Mouse (Mus musculus) testis, adult 10 weeks (tissue): ENCODE results near the gene Cep57l1. TPM values are rescaled to one million over a fixed set of nuclear protein-coding genes. Genes with fewer than 3 reads are reported as not detected.

Source experiments
- polyA plus RNA-seq: library from polyadenylated mRNA; stranded (reverse); fragments of 350-450 nt; fragmentation: Illumina TruSeq; extraction: RNeasy Lipid Tissue Mini Kit (QIAGEN cat#74804); gene quantifications from one replicate; pipeline ENCODE4 v1.2.3, GENCODE M21; 2014; ENCODE audit warnings: low read depth, low replicate concordance

The Cep57l1 gene
- 126 TPM for polyA plus RNA-seq

DNA sequence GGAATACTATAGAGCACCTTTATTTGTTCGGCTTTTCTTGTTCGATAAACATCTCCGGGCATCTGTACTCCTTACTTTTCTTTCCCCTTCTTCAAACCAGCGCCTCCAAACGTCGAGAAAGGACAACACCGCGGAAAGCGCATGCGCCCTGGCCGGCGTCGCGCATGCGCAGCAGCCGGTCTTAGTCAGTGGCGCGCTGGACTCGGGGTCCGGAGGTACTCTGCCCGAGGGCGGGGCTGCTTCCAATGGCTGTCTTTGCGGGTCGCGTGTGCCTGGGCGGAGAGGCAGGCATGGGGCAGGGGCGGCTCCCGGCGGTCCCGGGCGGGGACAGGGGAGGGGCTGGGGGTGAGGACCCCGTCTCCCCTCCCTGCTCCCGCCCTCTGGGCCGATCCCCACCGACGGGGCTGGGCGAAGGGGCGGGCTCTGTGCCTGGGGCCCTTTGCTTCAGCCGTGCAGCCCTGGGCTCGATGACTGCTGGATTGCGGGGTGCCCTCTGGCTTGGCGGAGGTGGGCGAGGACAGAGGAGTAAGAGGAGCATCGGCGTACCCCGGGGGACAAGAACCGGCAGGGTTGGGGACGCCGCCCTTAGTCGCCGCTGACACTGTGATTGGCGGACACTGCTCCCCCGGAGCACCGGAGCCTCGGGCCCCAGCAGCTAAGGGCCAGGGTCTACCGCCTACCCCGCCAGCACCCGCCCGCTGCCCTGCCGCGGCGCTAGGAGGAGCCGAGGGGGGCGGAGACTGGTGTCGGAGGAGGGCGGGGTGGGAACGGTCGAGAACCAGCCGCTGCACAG lies at the start of gene Cep57l1, which contains the start of gene Sesn1:
Cep57l1 (minus strand) TSS at position 101 of the 793 bp plus-strand sequence.
Sesn1 (plus strand) TSS at position 165 of the 793 bp plus-strand sequence.

DNA sequence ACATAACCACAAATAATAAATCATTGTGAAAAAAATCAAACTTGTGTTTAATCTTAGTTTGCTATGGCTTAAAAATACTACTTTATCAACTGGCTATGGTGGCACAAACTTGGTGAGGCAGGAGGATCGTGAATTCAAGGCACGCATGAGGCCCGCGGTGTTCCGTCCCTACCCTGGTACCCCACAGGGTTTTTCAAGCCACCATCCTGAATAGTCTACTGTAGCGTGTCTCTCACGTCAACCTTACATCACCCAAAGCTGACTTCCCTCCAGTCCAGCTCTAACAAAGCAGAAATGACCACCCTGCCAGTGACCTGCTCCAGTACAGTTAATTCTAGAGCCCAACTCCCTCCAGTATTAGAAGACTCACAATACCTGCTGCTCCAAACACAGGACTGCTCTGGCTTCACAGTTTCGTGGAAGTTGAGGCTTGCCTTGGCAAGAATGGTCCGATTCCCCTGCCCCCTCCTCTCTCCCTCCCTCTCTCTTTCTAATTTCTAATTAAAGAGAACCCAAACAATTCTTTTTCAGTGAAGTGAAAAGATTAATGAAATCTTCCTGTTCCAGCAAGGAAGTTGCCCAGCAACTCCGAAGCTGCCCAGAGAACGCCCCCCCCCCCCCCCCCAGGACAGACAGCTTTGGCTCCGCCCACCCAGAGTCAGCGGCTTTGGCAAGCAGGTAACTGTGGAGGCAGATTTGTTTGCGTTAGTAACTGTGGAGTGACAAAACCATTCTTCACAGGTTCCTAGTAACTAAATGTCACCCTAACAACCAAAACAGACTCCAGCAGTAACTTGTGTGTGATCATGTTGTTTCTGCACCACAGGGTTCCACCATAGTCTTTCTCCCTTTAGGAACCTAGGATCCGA lies 93.4 kb downstream of the Cep57l1 start, which contains the start of gene Ccdc162:
Ccdc162 (minus strand) TSS at position 606 of the 869 bp plus-strand sequence.

Other genes with a start within 250 kb of the Cep57l1 start
- 1.1 TPM for gene Ccdc162, start 93.2 kb downstream of the Cep57l1 start, polyA plus RNA-seq
- 30.5 TPM for gene Sesn1, start 64 bp upstream of the Cep57l1 start, polyA plus RNA-seq
- 32.9 TPM for gene Armc2, start 208.6 kb upstream of the Cep57l1 start, polyA plus RNA-seq